Mouse (Mus musculus) layer of hippocampus, adult 8-10 months (tissue): ENCODE measurements around the gene Tgfb1. TPM values are rescaled to one million over a fixed set of nuclear protein-coding genes. Genes with fewer than 3 reads are reported as not detected.

ENCODE experiments used
- DNase-seq, 2 experiments: peaks; one replicate each; pipeline ENCODE4 v3.0.0; 2022; ENCODE audit warnings: low spot score in 2 of 2
- total RNA-seq, 4 experiments: library from RNA; stranded (reverse); gene quantifications; 2 replicates each; pipeline ENCODE4 v1.2.4; 2022

The Tgfb1 gene
- total RNA-seq, 4 experiments from 2014 or later = 7.2 to 26.4 (median 15.7) TPM

DNA sequence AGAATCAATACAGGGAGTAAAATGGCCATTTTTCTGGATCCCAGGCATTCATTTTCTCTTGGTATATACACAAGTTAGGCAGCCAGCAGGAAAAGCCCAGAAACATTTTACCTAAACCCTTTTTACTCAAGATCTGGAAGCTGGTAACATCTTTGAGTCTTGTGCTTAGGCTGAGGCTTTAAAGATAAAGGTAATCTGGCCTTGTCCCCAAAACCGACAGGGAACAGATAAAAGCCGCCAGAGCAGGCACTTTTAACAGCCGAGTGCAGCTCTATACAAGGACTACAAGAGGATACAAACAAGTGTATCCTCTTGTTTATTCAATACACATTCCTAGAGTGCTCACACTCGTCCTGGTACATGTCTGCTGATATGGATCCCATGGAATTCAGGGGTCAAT, 48.2 kb downstream of the Tgfb1 start:
- no peak for DNase-seq

- no peak for DNase-seq
Observed at GRCm38 (mm10) chr7:25736920-25737319, 50.1 kb downstream of the Tgfb1 start.

DNA sequence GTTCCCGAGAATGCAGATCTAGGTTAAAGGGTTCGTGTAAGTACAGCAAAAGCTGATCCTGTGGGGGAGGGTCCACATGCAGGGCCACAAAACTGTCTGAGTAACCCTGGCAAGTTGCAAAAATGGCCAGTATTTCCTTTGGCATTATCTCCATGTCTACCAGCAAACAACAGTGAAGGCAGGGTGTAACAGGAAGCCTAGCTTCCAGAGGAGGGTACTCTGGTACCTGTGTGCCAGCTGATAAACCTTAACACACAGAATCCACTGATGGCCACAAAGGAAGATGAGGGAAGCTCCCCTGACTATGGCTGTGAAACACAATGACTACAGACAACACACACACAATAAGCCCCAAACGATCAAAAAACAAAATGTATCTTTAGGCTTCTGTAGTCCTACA, 51.5 kb downstream of the Tgfb1 start:
- DNase-seq = no peak

GRCm38 (mm10) chr7:25746844-25747243, 60.0 kb downstream of the Tgfb1 start:
- no peak for DNase-seq

DNA sequence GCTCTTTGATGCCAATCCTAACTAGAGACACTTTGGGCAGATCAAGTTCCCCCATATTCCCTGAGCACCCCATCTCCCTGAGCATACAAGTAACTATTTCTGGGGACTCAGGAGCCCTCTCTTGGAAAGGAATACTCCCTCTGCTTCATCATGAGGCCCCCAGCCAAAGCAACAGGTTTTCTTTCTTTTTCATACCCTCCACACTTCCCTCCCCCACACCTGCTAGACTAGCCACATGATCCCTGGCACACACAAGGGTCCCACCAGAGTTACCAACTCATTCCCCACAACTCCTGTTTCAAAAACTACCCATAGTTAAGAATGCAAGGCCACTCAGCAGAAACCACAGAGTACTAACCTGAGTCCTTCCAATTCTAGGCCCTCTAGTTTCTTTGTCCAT, 66.3 kb downstream of the Tgfb1 start:
- DNase-seq = no peak

- DNase-seq = no peak
Observed at GRCm38 (mm10) chr7:25753643-25754438, 67.0 kb downstream of the Tgfb1 start.

GRCm38 (mm10) chr7:25754439-25754737, 67.6 kb downstream of the Tgfb1 start:
- DNase-seq = no peak

Other genes starting within 250 kb of the Tgfb1 start
- 1 to 10 TPM; 2.3 to 5.1 (median 2.8) TPM for gene Ceacam1, start 209.4 kb upstream of the Tgfb1 start, total RNA-seq
- 1 to 10 TPM in 1 of 4 experiments, under 1 TPM in 3; 0.27 to 1.1 (median 0.37) TPM for gene Ceacam2, start 147.1 kb upstream of the Tgfb1 start, total RNA-seq
- gene Erich4, start 71.1 kb upstream of the Tgfb1 start, total RNA-seq = not detected
- 10 to 100 TPM; 49.8 to 61.0 (median 52.2) TPM for gene Dmac2, start 67.6 kb upstream of the Tgfb1 start, total RNA-seq
- 1 to 10 TPM in 3 of 4 experiments, under 1 TPM in 1; 0.66 to 2.0 (median 1.7) TPM for gene B3gnt8, start 60.3 kb upstream of the Tgfb1 start, total RNA-seq
- gene Bckdha, start 28.0 kb upstream of the Tgfb1 start, total RNA-seq = 10 to 100 TPM; 34.4 to 42.3 (median 39.3) TPM
- gene Exosc5, start 27.8 kb upstream of the Tgfb1 start, total RNA-seq = 10 to 100 TPM; 23.1 to 32.2 (median 27.5) TPM
- gene Tmem91, start 11.8 kb upstream of the Tgfb1 start, total RNA-seq = 10 to 100 TPM; 10.8 to 16.2 (median 15.1) TPM
- 10 to 100 TPM; 21.0 to 23.9 (median 21.8) TPM for gene B9d2, start 6.2 kb upstream of the Tgfb1 start, total RNA-seq
- gene Ccdc97, start 32.1 kb downstream of the Tgfb1 start, total RNA-seq = 10 to 100 TPM; 60.6 to 64.6 (median 62.8) TPM
- gene Hnrnpul1, start 67.8 kb downstream of the Tgfb1 start, total RNA-seq = 100 to 1,000 TPM in 3 of 4 experiments, 10 to 100 TPM in 1; 99.7 to 117 (median 108) TPM
- gene Axl, start 101.7 kb downstream of the Tgfb1 start, total RNA-seq = 10 to 100 TPM; 40.7 to 75.5 (median 58.6) TPM
- gene Cyp2s1, start 129.9 kb downstream of the Tgfb1 start, total RNA-seq = 1 to 10 TPM; 1.6 to 3.4 (median 2.4) TPM
- under 1 TPM; 0.20 to 0.47 (median 0.34) TPM for gene Cyp2b10, start 210.6 kb downstream of the Tgfb1 start, total RNA-seq